Mouse (Mus musculus) intestine, embryonic 16.5 days (tissue): ENCODE results near the gene Fxyd6. TPM values are rescaled to one million over a fixed set of nuclear protein-coding genes. Genes with fewer than 3 reads are reported as not detected.

Experiments
- ATAC-seq: fragments of 200-750 bp; cut with Nextera tagmentation; 2 replicates; pipeline ENCODE4 v1.8.0; 2017; ENCODE audit warnings: moderate TSS enrichment, moderate library complexity
- H3K27ac ChIP-seq: fragments of 300-500 bp; sonication (generic); 2 replicates; pipeline ENCODE4 v1.5.1; 2014; ENCODE audit warnings: mild to moderate bottlenecking, low read length
- H3K27me3 ChIP-seq: fragments of 300-500 bp; sonication (generic); replicated peaks from 2 replicates; pipeline ENCODE4 v1.6.1; 2014; ENCODE audit warnings: low read length, control low read depth, mixed read lengths; ENCODE audit not compliant: control insufficient read depth, insufficient read depth
- H3K36me3 ChIP-seq: fragments of 300-500 bp; sonication (generic); 2 replicates; pipeline ENCODE4 v1.6.1; 2014; ENCODE audit warnings: low read length, control low read depth; ENCODE audit not compliant: control insufficient read depth, insufficient read depth
- H3K4me1 ChIP-seq: fragments of 300-500 bp; sonication (generic); 2 replicates; pipeline ENCODE4 v1.6.1; 2014; ENCODE audit warnings: low read length, control low read depth, mixed read lengths; ENCODE audit not compliant: control insufficient read depth, insufficient read depth
- H3K4me2 ChIP-seq: fragments of 300-500 bp; sonication (generic); 2 replicates; pipeline ENCODE4 v1.6.1; 2014; ENCODE audit warnings: low read depth, low read length, control low read depth
- H3K4me3 ChIP-seq: fragments of 300-500 bp; sonication (generic); 2 replicates; pipeline ENCODE4 v1.5.1; 2014; ENCODE audit warnings: mild to moderate bottlenecking, low read length
- H3K9ac ChIP-seq: fragments of 300-500 bp; sonication (generic); 2 replicates; pipeline ENCODE4 v1.6.1; 2014; ENCODE audit warnings: low read depth, low read length
- H3K9me3 ChIP-seq: fragments of 300-500 bp; sonication (generic); 2 replicates; pipeline ENCODE4 v1.6.1; 2016; ENCODE audit warnings: low read length, control low read depth; ENCODE audit not compliant: control insufficient read depth
- WGBS: fragments of 180-500 bp; shearing (Covaris S2); extraction: QIAGEN DNeasy Blood & Tissue Kit; methylation state at CpG from one replicate; pipeline ENCODE4 v1.1.7; 2014; 5-methylcytosine and 5-hydroxymethylcytosine counted together
- polyA plus RNA-seq: library from polyadenylated mRNA; unstranded; fragments of >200 nt; fragmentation: Nextera tagmentation; extraction: Ambion mirVana; gene quantifications from 2 replicates; pipeline ENCODE4 v1.2.1, GENCODE M21; 2015

The Fxyd6 gene
- polyA plus RNA-seq, 1 experiment from 2014 or later = 66.7 TPM

DNA sequence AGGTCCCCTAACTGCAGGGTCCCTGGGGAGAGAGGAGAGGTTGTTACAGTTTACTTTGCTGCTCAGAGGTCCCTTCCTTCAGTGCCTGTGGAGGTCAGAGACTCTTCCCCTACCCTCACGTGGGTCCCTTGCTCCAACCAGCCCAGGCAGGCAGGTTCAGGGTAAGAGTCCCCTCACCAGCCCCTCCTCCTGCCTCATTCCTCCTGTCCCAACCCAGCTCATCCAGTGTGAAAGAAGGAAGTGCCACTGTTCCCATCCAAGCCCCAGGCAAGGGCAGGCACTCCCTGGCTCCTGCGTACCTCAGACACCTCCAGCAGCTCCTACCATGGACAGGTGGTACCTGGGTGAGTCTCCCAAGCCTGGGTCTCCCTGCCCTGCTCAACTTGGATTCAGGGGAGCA is 33.0 kb downstream of the Fxyd6 start:
- H3K36me3 ChIP-seq = no peaks in the 10 kb centered on the region
- no peak overlapping the region for H3K4me3 ChIP-seq
- H3K27me3 ChIP-seq = no peaks in the 10 kb centered on the region
- H3K9me3 ChIP-seq = no peaks in the 10 kb centered on the region
- no peak overlapping the region for H3K27ac ChIP-seq
- WGBS = 48% methylated on average over 2 of the region's 2 CpGs
- H3K9ac ChIP-seq = no peak overlapping the region
- H3K4me2 ChIP-seq = no peak overlapping the region
- no peak for ATAC-seq
- H3K4me1 ChIP-seq = no peaks in the 10 kb centered on the region

DNA sequence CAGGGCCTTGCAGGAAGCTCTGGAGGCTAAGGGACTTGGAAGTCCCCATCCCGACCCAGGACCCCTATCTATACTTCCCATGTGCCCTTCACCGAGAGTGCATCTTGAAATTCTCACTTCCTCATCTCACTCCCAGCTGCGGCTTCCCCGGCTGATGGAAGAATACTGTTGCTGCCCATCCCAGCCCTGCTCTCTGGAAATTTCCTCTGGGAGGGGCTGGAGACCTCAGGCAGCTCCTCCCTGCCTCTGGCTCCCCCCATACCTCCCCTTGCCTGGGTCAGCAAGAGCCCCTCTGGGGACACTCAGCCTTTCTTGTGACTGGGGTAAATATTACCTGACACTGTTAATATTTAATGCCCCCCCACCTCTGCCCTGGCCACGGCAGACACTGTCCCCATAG is 35.7 kb downstream of the Fxyd6 start:
- 62% methylated on average over 5 of the region's 5 CpGs for WGBS
- Histone ChIP-seq H3K27me3 (no peaks in the 10 kb centered on the region; the same call in 1 of the 2 replicates), H3K4me1 (no peaks in the 10 kb centered on the region), H3K9me3 (no peaks in the 10 kb centered on the region), H3K27ac (no peak overlapping the region), H3K4me2 (no peak overlapping the region), H3K9ac (no peak overlapping the region), H3K4me3 (no peak overlapping the region), H3K36me3 (no peaks in the 10 kb centered on the region)
- no peak for ATAC-seq

DNA sequence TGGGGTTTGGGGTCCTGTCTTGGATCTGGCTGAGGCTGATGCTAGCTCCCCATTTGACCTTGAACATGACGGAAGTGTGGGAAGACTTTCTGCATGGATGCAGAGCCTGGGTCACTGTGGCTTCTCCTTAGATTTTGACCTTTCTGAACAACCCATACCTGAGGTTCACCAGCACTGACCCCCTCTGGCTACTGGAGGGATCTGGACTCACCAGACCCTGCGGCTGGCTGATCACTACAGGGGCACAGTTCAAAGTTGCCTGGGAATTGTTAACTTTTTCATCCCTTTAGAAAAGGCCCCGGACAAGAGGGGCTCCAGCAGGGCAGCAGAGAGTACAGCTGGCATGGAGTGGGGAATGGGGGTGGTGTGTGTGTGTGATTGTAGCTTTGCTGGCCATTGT is 36.8 kb downstream of the Fxyd6 start:
- Histone ChIP-seq H3K4me2 (no peak overlapping the region), H3K27me3 (no peaks in the 10 kb centered on the region; the same call in 1 of the 2 replicates), H3K27ac (no peak overlapping the region), H3K36me3 (no peaks in the 10 kb centered on the region), H3K4me3 (no peak overlapping the region), H3K9ac (no peak overlapping the region), H3K9me3 (no peaks in the 10 kb centered on the region), H3K4me1 (no peaks in the 10 kb centered on the region)
- ATAC-seq = no peak
- 85% methylated on average over 3 of the region's 3 CpGs for WGBS

GRCm38 (mm10) chr9:45407706-45408675 is 38.0 kb downstream of the Fxyd6 start:
- Histone ChIP-seq H3K36me3 (no peaks in the 10 kb centered on the region), H3K27ac (no peak overlapping the region), H3K4me2 (peak overlapping the region; percentile 43), H3K9ac (peak overlapping the region; percentile 50; the same call in 1 of the 2 replicates), H3K27me3 (no peaks in the 10 kb centered on the region; the same call in 1 of the 2 replicates), H3K9me3 (no peaks in the 10 kb centered on the region), H3K4me1 (0 out of 2 replicates have a peak, but pooled peaks cover 3% of the 10 kb centered on the region), H3K4me3 (peak overlapping the region; percentile 33)
- ATAC-seq = peak; percentile 64; the same call in 1 of the 2 replicates
- 38% methylated on average over 33 of the region's 33 CpGs for WGBS

- no peak overlapping the region for H3K4me2 ChIP-seq
- WGBS = 74% methylated on average over 5 of the region's 5 CpGs
- H3K4me3 ChIP-seq = no peak overlapping the region
- no peaks in the 10 kb centered on the region for H3K36me3 ChIP-seq
- no peak for ATAC-seq
- no peaks in the 10 kb centered on the region for H3K9me3 ChIP-seq
- no peak overlapping the region for H3K9ac ChIP-seq
- H3K4me1 ChIP-seq = 0 out of 2 replicates have a peak, but pooled peaks cover 3% of the 10 kb centered on the region
- H3K27me3 ChIP-seq = no peaks in the 10 kb centered on the region; the same call in 1 of the 2 replicates
- no peak overlapping the region for H3K27ac ChIP-seq
Observed at GRCm38 (mm10) chr9:45410193-45410592, 40.2 kb downstream of the Fxyd6 start.

GRCm38 (mm10) chr9:45410614-45411013 is 40.6 kb downstream of the Fxyd6 start:
- Histone ChIP-seq H3K27ac (no peak overlapping the region), H3K27me3 (no peaks in the 10 kb centered on the region; the same call in 1 of the 2 replicates), H3K9me3 (no peaks in the 10 kb centered on the region), H3K4me1 (0 out of 2 replicates have a peak, but pooled peaks cover 3% of the 10 kb centered on the region), H3K36me3 (no peaks in the 10 kb centered on the region), H3K4me2 (no peak overlapping the region), H3K4me3 (no peak overlapping the region), H3K9ac (no peak overlapping the region)
- ATAC-seq = no peak
- 92% methylated on average over 2 of the region's 2 CpGs for WGBS

GRCm38 (mm10) chr9:45411111-45411510 is 41.1 kb downstream of the Fxyd6 start:
- WGBS = 86% methylated on average over 3 of the region's 3 CpGs
- H3K27ac ChIP-seq = no peak overlapping the region

GRCm38 (mm10) chr9:45411803-45412202 is 41.8 kb downstream of the Fxyd6 start:
- Histone ChIP-seq H3K4me3 (no peak overlapping the region), H3K36me3 (no peaks in the 10 kb centered on the region), H3K9ac (no peak overlapping the region), H3K9me3 (no peaks in the 10 kb centered on the region), H3K27ac (no peak overlapping the region), H3K27me3 (no peaks in the 10 kb centered on the region; the same call in 1 of the 2 replicates), H3K4me2 (peak overlapping the region; percentile 30), H3K4me1 (0 out of 2 replicates have a peak, but pooled peaks cover 3% of the 10 kb centered on the region)
- no peak; the same call in 1 of the 2 replicates for ATAC-seq
- 22% methylated on average over 7 of the region's 7 CpGs for WGBS

More at GRCm38 (mm10) chr9:45411111-45411510, 41.1 kb downstream of the Fxyd6 start:
- no peaks in the 10 kb centered on the region for H3K9me3 ChIP-seq
- H3K4me2 ChIP-seq = no peak overlapping the region
- no peaks in the 10 kb centered on the region; the same call in 1 of the 2 replicates for H3K27me3 ChIP-seq
- ATAC-seq = no peak
- H3K36me3 ChIP-seq = no peaks in the 10 kb centered on the region
- H3K9ac ChIP-seq = no peak overlapping the region
- H3K4me1 ChIP-seq = 0 out of 2 replicates have a peak, but pooled peaks cover 3% of the 10 kb centered on the region
- H3K4me3 ChIP-seq = no peak overlapping the region

GRCm38 (mm10) chr9:45412287-45412686 is 42.3 kb downstream of the Fxyd6 start:
- Histone ChIP-seq H3K36me3 (no peaks in the 10 kb centered on the region), H3K9ac (no peak overlapping the region), H3K9me3 (no peaks in the 10 kb centered on the region), H3K4me3 (no peak overlapping the region), H3K4me2 (peak overlapping the region; percentile 30), H3K4me1 (0 out of 2 replicates have a peak, but pooled peaks cover 3% of the 10 kb centered on the region), H3K27ac (no peak overlapping the region), H3K27me3 (no peaks in the 10 kb centered on the region; the same call in 1 of the 2 replicates)
- peak; percentile 64 for ATAC-seq
- 5% methylated on average over 10 of the region's 10 CpGs for WGBS
